In the genomic region with DNA sequence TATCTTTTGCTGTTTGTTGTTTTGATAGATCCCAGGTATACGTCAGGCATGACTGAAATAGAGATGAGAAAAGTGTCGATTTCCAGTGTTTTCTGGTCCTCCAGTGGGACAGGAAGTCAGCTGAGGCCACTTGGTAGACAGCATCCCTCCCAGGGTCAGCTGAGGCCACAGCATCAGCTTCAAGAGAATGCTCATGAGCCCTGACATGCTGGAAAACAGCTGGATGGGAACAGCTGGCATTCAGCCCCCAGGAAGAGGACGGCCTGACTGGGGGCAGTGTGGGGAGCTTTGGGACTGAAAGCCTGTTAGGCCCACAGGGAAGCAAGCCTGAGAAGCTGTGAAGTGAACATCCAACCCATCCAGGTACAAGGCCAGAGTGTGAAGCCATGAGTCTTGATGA, we compare ENCODE assay signal across 19 mouse cellular contexts. TPM values are rescaled to one million over a fixed set of nuclear protein-coding genes. Genes with fewer than 3 reads are reported as not detected.
DNase-seq lines count a peak whose midpoint lies in the region; ATAC-seq and TF ChIP-seq lines count a peak whose summit lies in the region.
"Had no signal": no experiment of that assay in that cellular context is flagged by ENCODE, and none has a peak within 500 bp of the region (broad histone marks: within the 10 kb centered on the region; RNA-seq: fewer than 3 reads in every experiment).

No protein-coding gene starts in this region.

- ATAC-seq in lung, embryonic 14.5 days (ENCODE audit: insufficient read depth): no peak
- ATAC-seq: forebrain, embryonic 13.5 days; intestine, postnatal 0 days had no signal

- H3K4me1 ChIP-seq in heart, embryonic 10.5 days: peaks cover 40% of the 10 kb centered on the region
- peaks cover 5% of the 10 kb centered on the region; the same call in 1 of the 2 replicates for H3K4me1 ChIP-seq in lung, embryonic 14.5 days (ENCODE audit: insufficient read depth)
- H3K4me1 ChIP-seq: forebrain, embryonic 13.5 days; midbrain, embryonic 12.5 days had no signal

- H3K9ac ChIP-seq in lung, embryonic 14.5 days: no peak overlapping the region
- H3K9ac ChIP-seq: forebrain, embryonic 13.5 days; heart, embryonic 15.5 days; hindbrain, embryonic 12.5 days; limb, embryonic 15.5 days; liver, embryonic 14.5 days; midbrain, embryonic 12.5 days had no signal

- 75% methylated on average over 3 of the region's 3 CpGs for whole genome bisulfite sequencing in heart, embryonic 10.5 days
- 45% methylated on average over 3 of the region's 3 CpGs for WGBS in lung, embryonic 14.5 days

- TF ChIP-seq CTCF in lung, embryonic 14.5 days (IDR thresholded peaks at IDR 0.05; ENCODE audit: low read depth): no peak

- DNase-seq in gastrocnemius, postnatal 14 days: peak; percentile 66
- no peak for DNase-seq in gastrocnemius, postnatal 4 days (ENCODE audit: low spot score in 2 of 2)
- peak; percentile 45 for DNase-seq in heart, postnatal 25 days (ENCODE audit: low spot score)
- no peak for DNase-seq in heart, embryonic 10.5 days (ENCODE audit: low spot score)
- DNase-seq in lung, embryonic 14.5 days: peak; percentile 25
- no peak for DNase-seq in lung, adult 18-20 months
- DNase-seq in skeletal muscle tissue, adult 2 months (ENCODE audit: low read depth, low spot score): peak; percentile 54
- DNase-seq: adrenal gland, postnatal 25 days; cerebellum, adult 9-10 months; right cerebral cortex, postnatal 14 days; spleen, adult 18-20 months had no signal

- no peaks in the 10 kb centered on the region for H3K36me3 ChIP-seq in heart, embryonic 10.5 days
- no peaks in the 10 kb centered on the region for H3K36me3 ChIP-seq in lung, embryonic 14.5 days (ENCODE audit: insufficient read depth)
- H3K36me3 ChIP-seq: heart, embryonic 15.5 days; hindbrain, embryonic 12.5 days; limb, embryonic 15.5 days; midbrain, embryonic 12.5 days had no signal

- H3K4me3 ChIP-seq in heart, embryonic 10.5 days: no peak overlapping the region
- H3K4me3 ChIP-seq in lung, embryonic 14.5 days (ENCODE audit: low read depth, low read length): no peak overlapping the region
- H3K4me3 ChIP-seq: forebrain, embryonic 13.5 days; heart, embryonic 15.5 days; hindbrain, embryonic 12.5 days; left cerebral cortex, adult 2 months; limb, embryonic 15.5 days; midbrain, embryonic 12.5 days had no signal

- no peaks in the 10 kb centered on the region for H3K9me3 ChIP-seq in heart, embryonic 10.5 days
- no peaks in the 10 kb centered on the region for H3K9me3 ChIP-seq in lung, embryonic 14.5 days (ENCODE audit: low read depth, low read length)
- H3K9me3 ChIP-seq: forebrain, embryonic 13.5 days; heart, embryonic 15.5 days; hindbrain, embryonic 12.5 days; limb, embryonic 15.5 days; midbrain, embryonic 12.5 days had no signal

- intact Hi-C loops in gastrocnemius, postnatal 14 days (cut with DNase I; ENCODE audit: low total_unique reads): no loop called here
- intact Hi-C loops in heart, postnatal 25 days (cut with DNase I): no loop called here

- no peak overlapping the region for H3K27ac ChIP-seq in heart, embryonic 10.5 days
- H3K27ac ChIP-seq in lung, embryonic 14.5 days (ENCODE audit: low read depth): no peak overlapping the region
- H3K27ac ChIP-seq: forebrain, embryonic 13.5 days; heart, embryonic 15.5 days; hindbrain, embryonic 12.5 days; limb, embryonic 15.5 days; liver, embryonic 14.5 days; midbrain, embryonic 12.5 days had no signal

- no peaks in the 10 kb centered on the region; the same call in 1 of the 2 replicates for H3K27me3 ChIP-seq in heart, embryonic 10.5 days (ENCODE audit: insufficient read depth, poor library complexity, severe bottlenecking)
- no peaks in the 10 kb centered on the region for H3K27me3 ChIP-seq in lung, embryonic 14.5 days (ENCODE audit: insufficient read depth, low read length)
- H3K27me3 ChIP-seq: forebrain, embryonic 13.5 days; heart, embryonic 15.5 days; limb, embryonic 15.5 days had no signal

- no peak overlapping the region for H3K4me2 ChIP-seq in lung, embryonic 14.5 days
- H3K4me2 ChIP-seq: forebrain, embryonic 13.5 days; heart, embryonic 15.5 days; hindbrain, embryonic 12.5 days; limb, embryonic 15.5 days; midbrain, embryonic 12.5 days had no signal

RNA-seq across cellular contexts. Expression of gene Smad3, which starts 38.6 kb away (rescaled TPM):
- 10 to 100 TPM; 39.3 to 40.2 TPM for total RNA-seq in gastrocnemius, postnatal 14 days (2021)
- total RNA-seq in gastrocnemius, postnatal 4 days (2021): 10 to 100 TPM; 42.9 to 44.6 TPM
- total RNA-seq in heart, postnatal 25 days (2021): 10 to 100 TPM; 14.0 to 14.5 TPM
- 15.2 and 20.0 TPM in 2 replicates for polyA plus RNA-seq in heart, embryonic 10.5 days (2016; fragmentation: Nextera tagmentation; extraction: Ambion mirVana)
- 16.1 and 16.4 TPM in 2 replicates for polyA plus RNA-seq in lung, embryonic 14.5 days (2014; fragmentation: Nextera tagmentation; extraction: Ambion mirVana)

Comparison
In these comparisons a context has a peak if more than half of its experiments do, and no peak if none do; other contexts are left out.
1. DNase-seq: peak in gastrocnemius, postnatal 14 days (single experiment), heart, postnatal 25 days (single experiment), lung, embryonic 14.5 days (single experiment) and skeletal muscle tissue, adult 2 months (single experiment); none in gastrocnemius, postnatal 4 days (0 of 2), heart, embryonic 10.5 days (single experiment) and lung, adult 18-20 months (0 of 2).